Mouse (Mus musculus) kidney, embryonic 16.5 days (tissue): ENCODE measurements at regions not wholly inside any gene's neighbourhood (a gene's known extent, or its start where the extent isn't known, plus 50 kb on each side); places are given as distances from the start of the nearest gene placed in this dataset.

Experiments used
- ATAC-seq: fragments of 200-750 bp; cut with Nextera tagmentation; 2 replicates; pipeline ENCODE4 v1.8.0; 2017; ENCODE audit warnings: moderate TSS enrichment; ENCODE audit not compliant: low FRiP score, low TSS enrichment
- H3K27ac ChIP-seq: fragments of 300-500 bp; sonication (generic); 2 replicates; pipeline ENCODE4 v1.5.1; 2014; ENCODE audit warnings: low read length
- H3K27me3 ChIP-seq: fragments of 300-500 bp; sonication (generic); 2 replicates; pipeline ENCODE4 v1.6.1; 2014; ENCODE audit warnings: low read length, control low read depth, mixed read lengths; ENCODE audit not compliant: insufficient read depth
- H3K36me3 ChIP-seq: fragments of 300-500 bp; sonication (generic); 2 replicates; pipeline ENCODE4 v1.6.1; 2014; ENCODE audit warnings: low read length, control low read depth, mixed read lengths; ENCODE audit not compliant: insufficient read depth
- H3K4me1 ChIP-seq: fragments of 300-500 bp; sonication (generic); 2 replicates; pipeline ENCODE4 v1.6.1; 2014; ENCODE audit warnings: low read length, control low read depth, mixed read lengths; ENCODE audit not compliant: insufficient read depth
- H3K4me2 ChIP-seq: fragments of 300-500 bp; sonication (generic); replicated peaks from 2 replicates; pipeline ENCODE4 v1.6.1; 2014; ENCODE audit warnings: low read depth, low read length
- H3K4me3 ChIP-seq: fragments of 300-500 bp; sonication (generic); 2 replicates; pipeline ENCODE4 v1.5.1; 2014; ENCODE audit warnings: mild to moderate bottlenecking, low read length
- H3K9ac ChIP-seq: fragments of 300-500 bp; sonication (generic); replicated peaks from 2 replicates; pipeline ENCODE4 v1.6.1; 2014; ENCODE audit warnings: low read length
- H3K9me3 ChIP-seq: fragments of 300-500 bp; sonication (generic); 2 replicates; pipeline ENCODE4 v1.6.1; 2016; ENCODE audit warnings: low read length, control low read depth
- WGBS: fragments of 180-500 bp; shearing (Covaris S2); extraction: QIAGEN DNeasy Blood & Tissue Kit; methylation state at CpG from one replicate; pipeline ENCODE4 v1.1.7; 2014; 5-methylcytosine and 5-hydroxymethylcytosine counted together

DNA sequence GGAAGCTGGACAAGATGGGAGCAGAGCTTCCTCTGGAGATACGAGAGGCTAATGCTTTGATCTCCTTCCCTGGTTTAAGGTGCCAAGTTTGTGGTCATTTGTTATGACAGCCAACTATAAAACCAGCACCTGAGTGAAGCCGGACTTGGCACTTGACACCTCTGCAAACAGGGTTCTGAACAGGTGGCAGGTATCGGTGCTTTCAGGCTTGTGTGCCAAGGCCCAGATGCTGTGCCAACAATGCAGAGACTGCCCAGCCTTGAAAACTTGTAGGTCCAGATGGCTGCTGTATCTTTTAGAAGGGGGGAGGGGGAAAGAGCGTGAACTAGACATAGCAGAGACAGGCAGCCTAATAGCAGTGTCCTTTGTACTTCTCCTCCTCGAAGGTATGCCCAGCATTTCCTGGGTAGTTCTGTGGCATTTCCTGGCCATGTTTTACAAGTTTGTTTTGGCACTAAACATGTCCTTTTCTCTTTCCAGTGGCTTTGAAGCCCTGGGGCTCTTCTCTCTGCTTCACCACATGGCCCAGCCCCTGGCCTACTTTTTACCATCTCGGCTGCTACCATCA is 196.3 kb upstream of the Maf start:
- ATAC-seq, result no peak
- H3K27me3 ChIP-seq, result no peaks in the 10 kb centered on the region
- no peak overlapping the region for H3K27ac ChIP-seq
- H3K9ac ChIP-seq, result no peak overlapping the region
- no peak overlapping the region for H3K4me3 ChIP-seq
- H3K36me3 ChIP-seq, result no peaks in the 10 kb centered on the region
- 61% methylated on average over 6 of the region's 6 CpGs for WGBS
- H3K4me1 ChIP-seq, result no peaks in the 10 kb centered on the region
- H3K9me3 ChIP-seq, result no peaks in the 10 kb centered on the region
- H3K4me2 ChIP-seq, result no peak overlapping the region

DNA sequence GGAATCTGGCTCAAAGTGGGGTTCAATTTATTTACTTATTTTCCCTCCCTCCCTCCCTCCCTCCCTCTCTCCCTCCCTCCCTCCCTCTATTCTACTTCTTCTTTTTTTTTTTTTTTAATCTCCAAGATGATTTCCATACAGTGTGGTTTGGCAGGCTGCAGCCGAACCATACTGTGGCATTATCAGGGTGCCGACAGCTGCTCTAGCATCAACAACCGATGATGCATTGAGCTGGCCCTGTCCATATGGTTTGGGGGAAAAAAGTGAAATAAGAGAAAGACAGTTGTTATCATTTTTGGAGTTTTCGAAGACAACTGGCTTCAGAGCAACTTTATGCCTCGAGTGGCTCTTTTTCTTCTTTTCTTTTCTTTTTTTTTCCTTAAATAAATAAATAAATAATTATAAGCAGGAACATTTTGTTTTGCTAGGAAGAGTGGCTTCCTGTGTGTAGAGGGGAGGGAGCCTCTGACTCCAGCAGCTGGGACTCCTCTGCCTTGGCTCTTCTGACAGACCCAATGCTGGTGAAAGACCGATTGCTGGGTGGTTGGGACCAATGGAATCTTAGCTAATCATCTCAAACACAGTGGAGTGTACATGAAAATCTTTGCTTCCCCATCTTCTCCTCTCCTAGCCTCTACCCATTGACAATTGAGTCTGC is 190.1 kb upstream of the Maf start:
- H3K27ac ChIP-seq, result no peak overlapping the region
- no peak overlapping the region for H3K4me2 ChIP-seq
- no peaks in the 10 kb centered on the region for H3K36me3 ChIP-seq
- no peak overlapping the region for H3K9ac ChIP-seq
- peak; percentile 84; the same call in 1 of the 2 replicates for ATAC-seq
- WGBS, result 59% methylated on average over 6 of the region's 6 CpGs
- H3K4me1 ChIP-seq, result no peaks in the 10 kb centered on the region
- H3K4me3 ChIP-seq, result no peak overlapping the region
- H3K27me3 ChIP-seq, result no peaks in the 10 kb centered on the region
- no peaks in the 10 kb centered on the region for H3K9me3 ChIP-seq

DNA sequence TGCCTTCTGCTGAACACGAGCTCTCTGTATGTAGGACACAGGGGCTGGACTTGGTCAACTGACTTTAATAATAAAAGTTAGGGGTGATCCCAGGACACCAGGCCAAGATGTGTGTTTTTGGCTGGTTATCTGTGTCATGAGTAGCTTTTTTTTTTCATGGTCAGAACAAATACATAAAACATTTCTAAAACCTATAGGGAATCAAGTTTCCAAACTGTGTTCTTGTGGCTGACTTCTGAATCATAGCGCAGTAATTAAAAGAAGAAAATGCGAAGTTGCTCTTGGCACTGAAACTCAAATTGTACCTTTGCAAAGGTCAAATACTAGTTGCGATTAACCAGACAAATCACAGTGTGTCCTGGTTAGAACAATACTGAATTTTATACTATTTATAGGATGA is 189.5 kb upstream of the Maf start:
- 61% methylated on average over 4 of the region's 4 CpGs for WGBS
- no peaks in the 10 kb centered on the region for H3K36me3 ChIP-seq
- no peak for ATAC-seq
- no peak overlapping the region for H3K4me3 ChIP-seq
- H3K4me2 ChIP-seq, result no peak overlapping the region
- no peak overlapping the region for H3K9ac ChIP-seq
- no peaks in the 10 kb centered on the region for H3K4me1 ChIP-seq
- H3K27ac ChIP-seq, result no peak overlapping the region
- H3K27me3 ChIP-seq, result no peaks in the 10 kb centered on the region
- no peaks in the 10 kb centered on the region for H3K9me3 ChIP-seq

DNA sequence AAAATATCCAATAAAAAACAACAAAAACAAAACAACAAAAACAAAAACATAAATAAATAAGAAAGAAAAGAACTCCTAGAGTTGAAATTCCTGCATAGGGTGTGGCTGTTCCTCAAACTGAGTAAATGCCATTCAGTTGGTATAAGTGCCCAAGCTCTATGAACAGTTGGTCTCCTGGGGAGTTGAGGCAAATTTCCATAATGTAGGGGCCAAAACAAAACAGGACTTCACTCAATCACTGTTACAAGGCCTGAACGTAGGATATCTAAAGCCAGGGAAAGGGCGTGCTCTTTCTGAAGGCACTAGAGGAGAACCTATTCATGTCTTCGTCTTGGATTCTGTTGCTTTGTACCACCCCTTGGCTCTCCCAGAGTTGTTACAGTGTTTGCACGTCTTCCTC is 188.5 kb upstream of the Maf start:
- H3K36me3 ChIP-seq, result no peaks in the 10 kb centered on the region
- no peak overlapping the region for H3K4me3 ChIP-seq
- no peak overlapping the region for H3K27ac ChIP-seq
- no peaks in the 10 kb centered on the region for H3K9me3 ChIP-seq
- no peak overlapping the region for H3K4me2 ChIP-seq
- H3K27me3 ChIP-seq, result no peaks in the 10 kb centered on the region
- ATAC-seq, result no peak
- no peak overlapping the region for H3K9ac ChIP-seq
- 93% methylated on average over 4 of the region's 4 CpGs for WGBS
- H3K4me1 ChIP-seq, result no peaks in the 10 kb centered on the region

DNA sequence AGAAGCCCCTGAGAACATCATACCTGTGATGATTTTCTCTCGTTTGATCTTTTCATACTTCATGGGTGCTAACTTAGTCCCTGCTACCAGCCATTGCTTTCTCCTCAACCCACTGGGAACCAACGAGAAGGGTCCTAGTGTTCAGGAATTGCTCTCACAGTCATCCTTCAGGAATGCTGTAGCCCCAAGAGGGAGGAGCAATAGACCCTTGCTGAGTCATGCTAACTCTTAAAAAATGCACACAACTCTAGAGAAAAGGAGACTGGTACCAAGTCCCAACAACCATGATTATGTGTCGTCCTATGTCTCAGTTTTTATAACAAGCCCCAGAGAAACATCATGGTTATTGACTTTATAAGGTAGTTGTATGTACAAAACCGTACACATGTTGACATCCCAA is 180.7 kb upstream of the Maf start:
- no peak overlapping the region for H3K4me2 ChIP-seq
- no peak overlapping the region for H3K27ac ChIP-seq
- H3K9ac ChIP-seq, result no peak overlapping the region
- H3K9me3 ChIP-seq, result no peaks in the 10 kb centered on the region
- no peaks in the 10 kb centered on the region for H3K4me1 ChIP-seq
- H3K36me3 ChIP-seq, result no peaks in the 10 kb centered on the region
- 82% methylated on average over 4 of the region's 4 CpGs for WGBS
- ATAC-seq, result no peak
- no peaks in the 10 kb centered on the region for H3K27me3 ChIP-seq
- no peak overlapping the region for H3K4me3 ChIP-seq

DNA sequence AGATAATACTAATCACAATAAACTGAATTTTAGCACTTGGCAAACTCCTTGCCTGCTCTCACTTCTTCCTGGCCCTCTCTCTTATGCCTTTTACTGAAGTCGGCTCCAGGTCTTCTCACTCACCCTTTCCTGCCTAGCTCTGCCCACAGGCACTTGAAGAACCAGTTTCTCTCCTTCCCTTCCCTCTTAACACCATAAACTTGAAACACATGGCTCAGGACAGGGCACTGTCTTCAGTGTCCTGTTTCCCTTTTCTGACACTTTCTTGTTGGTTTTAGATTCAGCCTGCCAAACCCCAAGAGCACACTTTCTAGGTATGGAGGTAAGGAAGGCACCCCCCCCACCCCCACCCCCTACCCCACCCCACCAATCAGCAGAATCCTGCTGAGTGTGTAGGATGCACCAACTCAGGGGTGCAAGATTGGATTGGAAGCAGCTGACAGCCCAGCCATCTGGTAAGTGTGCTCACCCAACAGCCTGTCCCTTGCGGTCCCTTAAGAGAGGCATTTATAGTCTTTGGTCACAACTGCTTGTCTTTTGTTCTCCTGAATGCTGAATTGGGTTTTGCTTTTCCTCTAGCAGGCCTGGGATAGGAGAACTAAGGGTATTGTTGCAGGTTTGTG is 177.6 kb upstream of the Maf start:
- H3K27me3 ChIP-seq, result no peaks in the 10 kb centered on the region
- no peaks in the 10 kb centered on the region for H3K9me3 ChIP-seq
- no peaks in the 10 kb centered on the region for H3K4me1 ChIP-seq
- WGBS, result 33% methylated on average over 2 of the region's 2 CpGs
- no peak overlapping the region for H3K4me2 ChIP-seq
- no peak overlapping the region for H3K4me3 ChIP-seq
- H3K27ac ChIP-seq, result no peak overlapping the region
- no peak overlapping the region for H3K9ac ChIP-seq
- no peaks in the 10 kb centered on the region for H3K36me3 ChIP-seq
- ATAC-seq, result no peak

DNA sequence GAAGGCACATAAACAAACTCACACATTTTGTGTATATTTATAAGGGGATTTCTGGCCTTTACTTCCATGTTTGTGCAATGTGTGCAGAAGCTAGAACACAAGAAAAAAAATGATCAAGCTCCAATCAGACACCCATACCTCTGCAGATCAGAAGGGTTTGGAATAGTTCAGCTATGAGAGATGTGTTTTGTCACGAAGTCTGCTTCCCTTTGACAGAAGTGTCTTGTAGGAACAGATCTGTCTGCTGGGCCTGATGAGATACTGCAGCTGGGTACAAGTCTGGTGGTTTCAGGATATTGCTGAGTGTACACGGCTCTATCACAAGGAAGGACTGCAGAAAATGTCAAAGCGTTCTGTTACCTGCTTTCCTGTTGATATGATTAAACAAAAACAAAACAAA is 176.2 kb upstream of the Maf start:
- 49% methylated on average over 3 of the region's 3 CpGs for WGBS
- ATAC-seq, result no peak
- no peak overlapping the region for H3K27ac ChIP-seq

DNA sequence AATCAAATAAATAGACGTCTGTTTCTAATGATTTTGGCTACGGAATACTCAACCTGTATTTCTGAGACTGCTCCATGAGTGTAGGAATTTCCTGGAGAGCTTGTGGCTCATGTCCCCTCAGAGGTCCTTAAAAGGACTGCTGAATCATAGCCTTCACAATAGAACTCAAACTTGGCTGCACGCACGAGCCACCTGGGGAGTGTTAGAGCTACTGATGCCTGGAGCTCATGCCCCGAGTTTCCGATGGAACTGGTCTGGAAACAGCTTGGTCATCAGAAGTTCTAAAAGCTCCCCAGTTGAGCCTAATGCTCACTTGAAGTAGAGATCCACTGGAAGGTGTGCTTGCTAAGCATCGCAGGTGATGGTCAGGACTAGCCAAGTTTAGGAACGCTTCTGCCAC is 174.3 kb upstream of the Maf start:
- Histone ChIP-seq H3K27me3 (no peaks in the 10 kb centered on the region), H3K4me3 (no peak overlapping the region), H3K4me2 (no peak overlapping the region), H3K9me3 (no peaks in the 10 kb centered on the region), H3K9ac (no peak overlapping the region), H3K36me3 (no peaks in the 10 kb centered on the region), H3K27ac (no peak overlapping the region), H3K4me1 (no peaks in the 10 kb centered on the region)
- no peak for ATAC-seq
- WGBS, result 89% methylated on average over 8 of the region's 8 CpGs

More for the DNA sequence above, 176.2 kb upstream of the Maf start:
- H3K4me1 ChIP-seq, result no peaks in the 10 kb centered on the region
- H3K27me3 ChIP-seq, result no peaks in the 10 kb centered on the region
- H3K9me3 ChIP-seq, result no peaks in the 10 kb centered on the region
- H3K36me3 ChIP-seq, result no peaks in the 10 kb centered on the region
- no peak overlapping the region for H3K4me3 ChIP-seq
- H3K4me2 ChIP-seq, result no peak overlapping the region
- H3K9ac ChIP-seq, result no peak overlapping the region

DNA sequence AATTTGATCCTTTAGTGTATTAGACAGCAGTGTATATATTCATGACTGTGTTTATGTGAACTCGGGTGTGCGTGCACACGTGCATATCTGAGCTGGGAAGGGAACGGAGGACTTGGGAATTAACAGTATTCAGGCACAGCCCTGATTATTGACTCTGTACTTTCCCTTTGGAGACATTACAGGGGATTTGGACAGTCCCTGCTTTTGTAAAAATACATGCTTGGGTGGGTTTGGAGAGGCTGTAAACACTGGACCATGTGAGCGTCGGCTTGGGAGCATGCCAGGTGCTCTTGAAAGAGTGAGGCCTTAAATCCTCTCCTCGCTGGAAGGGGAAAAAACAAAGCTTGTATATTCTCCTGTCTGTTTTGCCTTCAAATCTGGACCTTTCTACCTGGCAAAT is 167.2 kb upstream of the Maf start:
- H3K4me1 ChIP-seq, result peaks cover 9% of the 10 kb centered on the region
- no peaks in the 10 kb centered on the region for H3K36me3 ChIP-seq
- peak overlapping the region; percentile 13; the same call in 1 of the 2 replicates for H3K9ac ChIP-seq
- H3K27me3 ChIP-seq, result no peaks in the 10 kb centered on the region
- ATAC-seq, result peak; percentile 76
- WGBS, result 33% methylated on average over 7 of the region's 7 CpGs
- no peak overlapping the region for H3K4me2 ChIP-seq
- H3K4me3 ChIP-seq, result no peak overlapping the region
- H3K9me3 ChIP-seq, result no peaks in the 10 kb centered on the region
- H3K27ac ChIP-seq, result no peak overlapping the region; the same call in 1 of the 2 replicates

DNA sequence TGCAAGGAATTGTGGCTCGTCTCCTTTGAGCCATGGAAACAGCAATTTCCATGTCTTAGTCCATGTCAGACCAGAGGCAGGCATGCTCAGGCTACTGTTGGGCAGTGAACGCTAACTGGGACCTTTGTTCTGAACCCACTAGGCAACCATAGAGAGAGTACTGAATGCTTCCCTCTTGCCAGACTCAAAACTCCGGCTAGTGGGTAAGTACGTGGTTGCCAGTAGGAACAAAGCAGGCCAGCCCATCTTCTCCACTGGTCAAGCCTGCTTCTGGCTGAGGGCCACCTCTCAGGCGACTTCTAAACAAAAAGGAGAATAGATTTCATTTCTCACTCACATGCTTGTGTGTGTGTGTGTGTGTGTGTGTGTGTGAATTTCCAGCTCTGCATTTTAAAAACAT is 163.8 kb upstream of the Maf start:
- no peaks in the 10 kb centered on the region for H3K36me3 ChIP-seq
- H3K27ac ChIP-seq, result no peak overlapping the region
- H3K9ac ChIP-seq, result no peak overlapping the region
- H3K9me3 ChIP-seq, result no peaks in the 10 kb centered on the region
- no peaks in the 10 kb centered on the region for H3K27me3 ChIP-seq
- H3K4me1 ChIP-seq, result peaks cover 9% of the 10 kb centered on the region
- H3K4me3 ChIP-seq, result no peak overlapping the region
- no peak for ATAC-seq
- H3K4me2 ChIP-seq, result no peak overlapping the region
- WGBS, result 66% methylated on average over 5 of the region's 5 CpGs
